Mouse (Mus musculus) CH12.LX (cell line): Measurements from ENCODE around the gene Sox4. TPM values are rescaled to one million over a fixed set of nuclear protein-coding genes. Genes with fewer than 3 reads are reported as not detected.

ENCODE experiments used
- DNase-seq: peaks from one replicate; pipeline ENCODE4 v3.0.0-alpha.2; 2013; ENCODE audit errors: extremely low read depth
- H3K27ac ChIP-seq: 2 replicates; pipeline ENCODE4 v1.5.1; 2012; ENCODE audit warnings: low read depth, mild to moderate bottlenecking, control low read depth, moderate library complexity; ENCODE audit not compliant: insufficient read depth
- H3K27me3 ChIP-seq: replicated peaks from 2 replicates; pipeline ENCODE3; 2012; ENCODE audit warnings: inconsistent platforms
- H3K36me3 ChIP-seq, 2 experiments: replicated peaks in 1 of 2; 2 replicates each; pipeline versions ENCODE3 to v1.6.1; 2012; ENCODE audit warnings: inconsistent platforms in 1 of 2, low read length in 1 of 2, mild to moderate bottlenecking in 1 of 2, mixed read lengths in 1 of 2, moderate library complexity in 1 of 2; ENCODE audit not compliant: control insufficient read depth in 1 of 2, insufficient read depth in 1 of 2
- H3K4me1 ChIP-seq, 2 experiments: 2 replicates each; pipeline ENCODE4 v1.6.1; 2012; ENCODE audit warnings: inconsistent platforms in 1 of 2, moderate library complexity in 1 of 2; ENCODE audit not compliant: insufficient read depth in 2 of 2, control insufficient read depth in 1 of 2
- H3K4me2 ChIP-seq: 2 replicates; pipeline ENCODE4 v1.6.1; 2012; ENCODE audit warnings: low read depth, mild to moderate bottlenecking, control low read depth; ENCODE audit not compliant: poor library complexity, insufficient read depth, severe bottlenecking
- H3K4me3 ChIP-seq, 3 experiments: fragments of 150-350 bp in 1 of 3; sonication (generic) in 1 of 3; replicated peaks in 1 of 3; 2 replicates each; pipeline versions ENCODE3 to v1.5.1; 2011 to 2012; ENCODE audit warnings: low read depth in 2 of 3, low read length in 2 of 3, mild to moderate bottlenecking in 2 of 3, moderate library complexity in 2 of 3, control low read depth in 1 of 3, improper control_type of control experiment in 1 of 3, inconsistent platforms in 1 of 3, mixed read lengths in 1 of 3; ENCODE audit not compliant: poor library complexity in 1 of 3
- H3K79me2 ChIP-seq: replicated peaks from 2 replicates; pipeline ENCODE4 v1.6.1; 2012; ENCODE audit warnings: mild to moderate bottlenecking, moderate library complexity; ENCODE audit not compliant: control insufficient read depth, poor library complexity, insufficient read depth, severe bottlenecking; ENCODE audit errors: extremely low read depth
- H3K9ac ChIP-seq: 2 replicates; pipeline ENCODE4 v1.6.1; 2012; ENCODE audit warnings: low read depth, mild to moderate bottlenecking, control low read depth, moderate library complexity; ENCODE audit not compliant: insufficient read depth
- H3K9me3 ChIP-seq: replicated peaks from 2 replicates; pipeline ENCODE3; 2012; ENCODE audit warnings: low read length, inconsistent platforms, mixed read lengths
- BHLHE40 ChIP-seq: IDR thresholded peaks from 2 replicates; pipeline ENCODE4 v1.6.1; 2011; ENCODE audit warnings: mild to moderate bottlenecking, low read depth, low read length, improper control_type of control experiment
- CHD1 ChIP-seq: IDR thresholded peaks from 2 replicates; pipeline ENCODE4 v1.6.1; 2012; ENCODE audit warnings: low read depth, low read length, improper control_type of control experiment, inconsistent platforms
- CHD2 ChIP-seq: IDR thresholded peaks from 2 replicates; pipeline ENCODE4 v1.6.1; 2011; ENCODE audit warnings: low read length, improper control_type of control experiment
- CTCF ChIP-seq, 2 experiments: IDR thresholded peaks in 1 of 2; conservative IDR thresholded peaks in 1 of 2; 2 replicates each; pipeline ENCODE4 v1.5.1; 2011 to 2012; ENCODE audit warnings: low read depth in 2 of 2, low read length in 2 of 2, improper control_type of control experiment in 1 of 2, inconsistent platforms in 1 of 2, mild to moderate bottlenecking in 1 of 2, moderate library complexity in 1 of 2
- E2F4 ChIP-seq: IDR thresholded peaks from 2 replicates; pipeline ENCODE4 v1.6.1; 2011; ENCODE audit warnings: low read depth, low read length, improper control_type of control experiment; ENCODE audit not compliant: insufficient replicate concordance
- ELF1 ChIP-seq: IDR thresholded peaks from 2 replicates; pipeline ENCODE4 v1.6.1; 2014; ENCODE audit warnings: low read depth, mild to moderate bottlenecking, inconsistent platforms, low read length, improper control_type of control experiment
- EP300 ChIP-seq: IDR thresholded peaks from 2 replicates; pipeline ENCODE4 v1.6.1; 2011; ENCODE audit warnings: low read length, improper control_type of control experiment
- ETS1 ChIP-seq: conservative IDR thresholded peaks from 2 replicates; pipeline ENCODE4 v1.6.1; 2012; ENCODE audit warnings: low read depth, mild to moderate bottlenecking, inconsistent platforms, low read length, improper control_type of control experiment, moderate library complexity
- GABPA ChIP-seq: IDR thresholded peaks from 2 replicates; pipeline ENCODE4 v1.6.1; 2012; ENCODE audit warnings: low read depth, low read length, improper control_type of control experiment, inconsistent platforms; ENCODE audit not compliant: insufficient replicate concordance
- HCFC1 ChIP-seq: IDR thresholded peaks from 2 replicates; pipeline ENCODE4 v1.6.1; 2012; ENCODE audit warnings: low read depth, mild to moderate bottlenecking, inconsistent platforms, low read length, improper control_type of control experiment
- IRF4 ChIP-seq: IDR thresholded peaks from 2 replicates; pipeline ENCODE4 v1.6.1; 2014; ENCODE audit warnings: low read depth, mild to moderate bottlenecking, inconsistent platforms, low read length, improper control_type of control experiment
- JUN ChIP-seq: IDR thresholded peaks from 2 replicates; pipeline ENCODE4 v1.6.1; 2011; ENCODE audit warnings: low read depth, mild to moderate bottlenecking, low read length, improper control_type of control experiment, moderate library complexity; ENCODE audit not compliant: insufficient read depth
- JUND ChIP-seq: conservative IDR thresholded peaks from 2 replicates; pipeline ENCODE4 v1.6.1; 2011; ENCODE audit warnings: low read depth, low read length, improper control_type of control experiment
- KAT2A ChIP-seq: IDR thresholded peaks from 2 replicates; pipeline ENCODE4 v1.6.1; 2012; ENCODE audit warnings: low read length, improper control_type of control experiment, inconsistent platforms; ENCODE audit not compliant: insufficient replicate concordance
- MAFK ChIP-seq: IDR thresholded peaks from 2 replicates; pipeline ENCODE4 v1.6.1; 2011; ENCODE audit warnings: low read length, improper control_type of control experiment; ENCODE audit not compliant: insufficient replicate concordance
- MAX ChIP-seq: IDR thresholded peaks from 2 replicates; pipeline ENCODE4 v1.6.1; 2011; ENCODE audit warnings: low read length, improper control_type of control experiment
- MAZ ChIP-seq: IDR thresholded peaks from 2 replicates; pipeline ENCODE4 v1.6.1; 2012; ENCODE audit warnings: low read depth, mild to moderate bottlenecking, inconsistent platforms, low read length, improper control_type of control experiment, moderate library complexity
- MEF2A ChIP-seq: IDR thresholded peaks from 2 replicates; pipeline ENCODE4 v1.6.1; 2014; ENCODE audit warnings: low read depth, mild to moderate bottlenecking, inconsistent platforms, low read length, improper control_type of control experiment, borderline replicate concordance
- MXI1 ChIP-seq: IDR thresholded peaks from 2 replicates; pipeline ENCODE4 v1.6.1; 2011; ENCODE audit warnings: mild to moderate bottlenecking, low read depth, low read length, improper control_type of control experiment
- MYC ChIP-seq: IDR thresholded peaks from 2 replicates; pipeline ENCODE4 v1.6.1; 2011; ENCODE audit warnings: low read depth, mild to moderate bottlenecking, improper control_type of control experiment, low read length
- NELFE ChIP-seq: IDR thresholded peaks from 2 replicates; pipeline ENCODE4 v1.6.1; 2011; ENCODE audit warnings: low read depth, low read length, improper control_type of control experiment
- NRF1 ChIP-seq: IDR thresholded peaks from 2 replicates; pipeline ENCODE4 v1.6.1; 2014; ENCODE audit warnings: low read depth, mild to moderate bottlenecking, inconsistent platforms, low read length, improper control_type of control experiment, moderate library complexity
- PAX5 ChIP-seq: IDR thresholded peaks from 2 replicates; pipeline ENCODE4 v1.6.1; 2012; ENCODE audit warnings: low read length, inconsistent platforms, mixed read lengths
- POLR2A ChIP-seq: IDR thresholded peaks from 2 replicates; pipeline ENCODE4 v1.6.1; 2011; ENCODE audit warnings: low read depth, mild to moderate bottlenecking, improper control_type of control experiment, low read length
- POLR2AphosphoS2 ChIP-seq: IDR thresholded peaks from 2 replicates; pipeline ENCODE4 v1.6.1; 2011; ENCODE audit warnings: low read depth, low read length, improper control_type of control experiment
- RAD21 ChIP-seq: IDR thresholded peaks from 2 replicates; pipeline ENCODE4 v1.6.1; 2011; ENCODE audit warnings: low read depth, mild to moderate bottlenecking, low read length, improper control_type of control experiment, moderate library complexity
- RCOR1 ChIP-seq: conservative IDR thresholded peaks from 2 replicates; pipeline ENCODE4 v1.6.1; 2012; ENCODE audit warnings: low read depth, mild to moderate bottlenecking, inconsistent platforms, low read length, improper control_type of control experiment
- SIN3A ChIP-seq: IDR thresholded peaks from 2 replicates; pipeline ENCODE4 v1.6.1; 2012; ENCODE audit warnings: low read length, improper control_type of control experiment, inconsistent platforms
- SMC3 ChIP-seq: IDR thresholded peaks from 2 replicates; pipeline ENCODE4 v1.6.1; 2011; ENCODE audit warnings: low read depth, low read length, improper control_type of control experiment
- TBP ChIP-seq: conservative IDR thresholded peaks from 2 replicates; pipeline ENCODE4 v1.6.1; 2011; ENCODE audit warnings: low read depth, low read length, improper control_type of control experiment
- TCF12 ChIP-seq: IDR thresholded peaks from 2 replicates; pipeline ENCODE4 v1.6.1; 2014; ENCODE audit warnings: low read depth, mild to moderate bottlenecking, inconsistent platforms, low read length, improper control_type of control experiment
- UBTF ChIP-seq: IDR thresholded peaks from 2 replicates; pipeline ENCODE4 v1.6.1; 2012; ENCODE audit warnings: low read depth, mild to moderate bottlenecking, inconsistent platforms, low read length, improper control_type of control experiment, moderate library complexity
- USF1 ChIP-seq: IDR thresholded peaks from 2 replicates; pipeline ENCODE4 v1.6.1; 2014; ENCODE audit warnings: low read depth, mild to moderate bottlenecking, inconsistent platforms, low read length, improper control_type of control experiment
- USF2 ChIP-seq: conservative IDR thresholded peaks from 2 replicates; pipeline ENCODE4 v1.6.1; 2011; ENCODE audit warnings: low read depth, low read length, improper control_type of control experiment
- ZC3H11A ChIP-seq: IDR thresholded peaks from 2 replicates; pipeline ENCODE4 v1.6.1; 2012; ENCODE audit warnings: low read depth, mild to moderate bottlenecking, inconsistent platforms, low read length, improper control_type of control experiment
- ZKSCAN1 ChIP-seq: IDR thresholded peaks from 2 replicates; pipeline ENCODE4 v1.6.1; 2012; ENCODE audit warnings: low read depth, inconsistent platforms, low read length, improper control_type of control experiment, borderline replicate concordance
- ZMIZ1 ChIP-seq: IDR thresholded peaks from 2 replicates; pipeline ENCODE4 v1.6.1; 2012; ENCODE audit warnings: low read depth, mild to moderate bottlenecking, inconsistent platforms, low read length, improper control_type of control experiment
- ZNF384 ChIP-seq: IDR thresholded peaks from 2 replicates; pipeline ENCODE4 v1.6.1; 2012; ENCODE audit warnings: low read depth, low read length, improper control_type of control experiment, inconsistent platforms
- dilution Hi-C: fragments of 300-500 bp; cut with MboI; formaldehyde crosslinking; loops from 2 replicates; pipeline ENCODE4 v1.14.3; 2020; ENCODE audit warnings: low sequenced_read_pairs; ENCODE audit not compliant: extremely low pct_unique_long_range_greater_than_20kb, extremely low pct_ligation_motif_present
- in situ Hi-C: fragments of 300-500 bp; cut with MboI; formaldehyde crosslinking; loops from 3 replicates; pipeline ENCODE4 v1.14.3; 2019; ENCODE audit warnings: low sequenced_read_pairs, low pct_ligation_motif_present, low pct_unique_long_range_greater_than_20kb, mixed read lengths
- polyA plus RNA-seq: library from polyadenylated mRNA; unstranded; fragments of >175 nt; gene quantifications from 2 replicates; pipeline ENCODE4 v1.2.1, GENCODE M21; 2012; ENCODE audit warnings: low read depth; ENCODE audit not compliant: insufficient read length
- total RNA-seq, 2 experiments: library from RNA; depleted of rRNA; stranded (reverse); fragments of 300-350 nt in 1 of 2; fragments of >200 nt in 1 of 2; gene quantifications; 2 replicates each; pipeline ENCODE4 v1.2.3; 2012 to 2014

Gene Sox4
- total and polyA plus RNA-seq, 3 experiments = not detected

DNA sequence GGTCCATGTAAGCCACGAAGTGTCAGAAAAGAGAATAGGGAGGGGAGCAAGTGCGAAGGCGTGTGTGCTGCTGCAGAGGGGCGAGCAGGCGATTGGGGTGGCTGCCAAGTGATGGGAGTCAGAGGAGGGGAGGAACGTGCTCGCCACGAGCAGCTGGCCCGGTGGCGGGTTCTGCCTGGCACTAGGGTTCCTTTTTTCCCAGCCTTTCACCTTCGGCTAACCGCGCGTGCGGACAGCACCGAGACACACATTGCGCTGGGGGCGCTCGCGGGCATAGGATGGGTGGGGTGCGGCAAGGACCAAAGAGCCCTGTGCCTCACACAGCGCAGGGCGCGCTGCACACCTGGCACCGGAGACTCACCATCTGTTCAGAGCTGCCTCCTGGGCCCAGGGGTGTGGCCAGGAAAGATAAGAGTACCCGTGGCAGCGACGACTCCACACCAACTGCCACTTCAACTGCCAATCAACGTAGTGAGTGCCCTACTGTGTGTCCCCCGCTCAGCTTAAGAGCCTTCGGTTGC lies 6.0 kb upstream of the Sox4 start:
- dilution Hi-C loops = no loop called here
- H3K9ac ChIP-seq = peak overlapping the region; percentile 62; the same call in 1 of the 2 replicates
- TF ChIP-seq RCOR1 (no peak), MYC (peak; percentile 47; the same call in 1 of the 2 replicates), POLR2AphosphoS2 (no peak), ZKSCAN1 (peak; percentile 81), JUND (no peak), E2F4 (no peak), MAX (peak; percentile 54), CTCF (conservative IDR thresholded peaks at IDR 0.05 in 1 of 2, IDR thresholded peaks at IDR 0.05 in 1 of 2; ENCODE audit: low read depth in 2 of 2, low read length in 2 of 2) (peak in 1 of 2 experiments; percentile 72; a peak in 2 of 4 replicates), USF2 (no peak), RAD21 (peak; percentile 51), GABPA (no peak), UBTF (no peak), MEF2A (no peak), JUN (no peak), SIN3A (no peak; the same call in 1 of the 2 replicates), SMC3 (peak; percentile 65), ZMIZ1 (no peak), NELFE (no peak), BHLHE40 (peak; percentile 83), KAT2A (no peak), ZC3H11A (no peak), POLR2A (no peak), ETS1 (0 out of 2 replicates have a peak, but pooled peaks have one; percentile 24), CHD2 (no peak), MAFK (no peak), CHD1 (no peak), HCFC1 (no peak), IRF4 (peak; percentile 18; the same call in 1 of the 2 replicates), MXI1 (peak; percentile 49; the same call in 1 of the 2 replicates), NRF1 (peak; percentile 54), EP300 (no peak), ZNF384 (no peak), MAZ (no peak), ELF1 (0 out of 2 replicates have a peak, but pooled peaks have one; percentile 6), TCF12 (peak; percentile 77), USF1 (no peak), TBP (no peak), PAX5 (no peak)

More for the DNA sequence above, 6.0 kb upstream of the Sox4 start:
- Histone ChIP-seq H3K4me3 (peak overlapping the region in 2 of 3 experiments; percentile 49 to 58), H3K79me2 (no peaks in the 10 kb centered on the region), H3K27me3 (no peaks in the 10 kb centered on the region), H3K27ac (no peak overlapping the region), H3K4me1 (peaks cover 0 to 23% of the 10 kb centered on the region in 2 experiments; a peak in 2 of 4 replicates), H3K4me2 (peak overlapping the region; percentile 93), H3K9me3 (peaks cover 6% of the 10 kb centered on the region), H3K36me3 (no peaks in the 10 kb centered on the region)
- DNase-seq = peak; percentile 75
- in situ Hi-C loops = loop anchor here (5.0 to 25.0 kb wide), 3 partner anchors 353 to 885 kb away; no protein-coding TSS in a partner anchor
